Mouse (Mus musculus): ENCODE results near the gene Hoxa9.

Gene Hoxa9

GRCm38 (mm10) chr6:52180726-52181125 is 50.2 kb downstream of the Hoxa9 start:
- DNase-seq (ENCODE audit: low spot score), result no peak

GRCm38 (mm10) chr6:52180213-52180710 is 50.6 kb downstream of the Hoxa9 start:
- DNase-seq (ENCODE audit: low spot score), result no peak

DNA sequence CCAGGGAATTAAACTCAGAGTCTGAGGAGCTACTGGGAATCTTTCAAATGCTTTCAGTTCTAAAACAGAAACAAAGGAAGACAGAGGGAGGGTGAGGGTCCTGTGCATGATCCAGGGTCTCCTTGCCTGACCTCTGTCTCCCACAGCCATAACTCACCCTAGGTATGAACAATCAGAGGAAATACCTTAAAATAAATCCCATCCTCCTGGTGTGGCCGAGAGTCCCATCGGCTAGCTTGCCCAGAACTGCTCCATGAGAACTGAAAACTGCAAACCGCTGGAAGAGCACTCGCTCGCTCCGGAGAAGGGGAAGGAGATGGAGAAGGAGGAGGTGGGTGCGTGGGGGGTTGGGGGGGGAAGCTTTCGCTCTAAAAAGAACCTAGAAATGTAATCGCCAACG is 51.2 kb downstream of the Hoxa9 start:
- no peak for DNase-seq (ENCODE audit: low spot score)

GRCm38 (mm10) chr6:52178918-52179665 is 51.8 kb downstream of the Hoxa9 start:
- no peak for DNase-seq (ENCODE audit: low spot score)

- no peak for DNase-seq (ENCODE audit: low spot score)
Observed at GRCm38 (mm10) chr6:52177806-52178205, 53.1 kb downstream of the Hoxa9 start.

DNA sequence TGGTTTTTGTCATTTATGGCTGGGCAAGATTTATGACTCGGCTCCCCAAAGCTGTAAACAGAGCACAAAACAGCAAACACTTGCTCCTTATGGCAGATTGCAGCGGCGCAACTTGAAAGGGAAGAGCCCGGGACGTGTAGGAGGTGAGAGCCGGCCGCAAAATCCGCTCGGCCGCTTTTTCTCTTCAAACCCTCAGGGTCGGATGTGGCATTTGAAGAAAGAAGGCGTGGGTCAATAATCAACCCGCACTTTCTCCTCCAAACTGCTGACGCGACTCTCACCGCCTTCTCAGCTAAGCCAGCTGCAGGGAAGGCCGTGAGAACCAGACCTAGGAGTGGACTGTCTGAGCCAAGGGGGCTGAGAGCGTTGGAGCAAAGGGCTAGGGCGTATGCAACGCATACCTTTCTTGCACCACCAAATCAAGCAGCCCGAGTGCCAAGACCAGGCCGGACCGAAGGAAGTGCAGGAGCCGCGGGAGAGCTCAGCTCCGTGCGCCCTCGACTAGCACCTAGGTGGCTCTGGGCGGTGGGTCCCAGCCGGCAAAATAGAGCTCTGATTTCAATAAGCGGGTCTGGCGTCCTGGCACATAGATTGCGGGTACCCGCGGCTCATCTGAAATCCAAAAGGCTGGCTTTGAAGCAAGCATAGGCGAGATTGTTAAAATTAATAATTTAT is 53.7 kb downstream of the Hoxa9 start, which contains the start of gene 5730596B20Rik:
TSS of gene 5730596B20Rik (plus strand) at position 438 of the 675 bp plus-strand sequence.
- DNase-seq (ENCODE audit: low spot score), result no peak

DNA sequence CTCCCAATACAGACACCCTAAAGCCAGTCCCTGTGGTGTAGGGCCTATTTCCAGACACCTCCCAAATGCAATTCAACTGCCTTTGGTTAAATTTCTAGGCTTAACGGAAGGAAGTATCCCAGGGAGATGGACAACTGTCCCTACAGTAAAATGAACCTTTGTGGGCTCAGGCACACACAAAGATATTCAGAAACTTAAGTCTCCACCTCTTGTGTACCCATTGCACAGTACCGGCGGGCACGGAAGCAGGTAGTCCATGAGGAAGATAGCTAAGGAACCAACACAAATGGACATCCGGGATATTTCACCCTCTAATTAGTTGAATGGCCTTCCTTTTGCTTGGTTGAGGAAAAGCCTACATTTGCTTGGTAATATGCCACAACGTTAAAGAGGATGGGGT is 54.5 kb downstream of the Hoxa9 start:
- no peak for DNase-seq (ENCODE audit: low spot score)

- DNase-seq (ENCODE audit: low spot score), result no peak
Observed at GRCm38 (mm10) chr6:52175864-52176263, 55.0 kb downstream of the Hoxa9 start.

GRCm38 (mm10) chr6:52174968-52175751 is 55.7 kb downstream of the Hoxa9 start:
- DNase-seq (ENCODE audit: low spot score), result no peak

- DNase-seq (ENCODE audit: low spot score), result no peak
Observed at GRCm38 (mm10) chr6:52173648-52174047, 57.2 kb downstream of the Hoxa9 start.
